Mouse (Mus musculus): ENCODE data around the gene Thsd4.

GRCm38 (mm10) chr9:60160194-60160593, 361.7 kb downstream of the Thsd4 start:
- no peak for TF ChIP-seq MYOD1 (IDR thresholded peaks at IDR 0.05; ENCODE audit: control insufficient read depth, insufficient read length, low read depth)
- no peak for TF ChIP-seq CTCF (IDR thresholded peaks at IDR 0.05; ENCODE audit: control insufficient read depth, insufficient read depth, insufficient read length)
- TF ChIP-seq CEBPB (IDR thresholded peaks at IDR 0.05; ENCODE audit: low read depth), result no peak
- no peak for TF ChIP-seq FOSL1 (IDR thresholded peaks at IDR 0.05; ENCODE audit: insufficient read depth, low read length, poor library complexity, severe bottlenecking)
- no peak for TF ChIP-seq MAX (IDR thresholded peaks at IDR 0.05)
- TF ChIP-seq USF1 (IDR thresholded peaks at IDR 0.05; ENCODE audit: low read depth), result no peak
